Mouse (Mus musculus) midbrain, embryonic 16.5 days (tissue): Measurements from ENCODE around the gene Pom121l2. TPM values are rescaled to one million over a fixed set of nuclear protein-coding genes. Genes with fewer than 3 reads are reported as not detected.
A peak's percentile ranks its signal among the peaks of the same experiment; 100 is the strongest.

ENCODE experiments used
- ATAC-seq: fragments of 200-750 bp; cut with Nextera tagmentation; 2 replicates; pipeline ENCODE4 v1.8.0; 2017; ENCODE audit warnings: moderate TSS enrichment
- H3K27ac ChIP-seq: fragments of 300-500 bp; sonication (generic); 2 replicates; pipeline ENCODE4 v1.5.1; 2014; ENCODE audit warnings: mild to moderate bottlenecking, low read length, mixed read lengths
- H3K27me3 ChIP-seq: fragments of 300-500 bp; sonication (generic); 2 replicates; pipeline ENCODE4 v1.6.1; 2014; ENCODE audit warnings: low read depth, low read length, mixed read lengths; ENCODE audit not compliant: control insufficient read depth, insufficient read depth
- H3K36me3 ChIP-seq: fragments of 300-500 bp; sonication (generic); 2 replicates; pipeline ENCODE4 v1.6.1; 2014; ENCODE audit warnings: mild to moderate bottlenecking, low read length, moderate library complexity, mixed read lengths; ENCODE audit not compliant: control insufficient read depth, insufficient read depth
- H3K4me1 ChIP-seq: fragments of 300-500 bp; sonication (generic); 2 replicates; pipeline ENCODE4 v1.6.1; 2014; ENCODE audit warnings: mild to moderate bottlenecking, low read length, mixed read lengths; ENCODE audit not compliant: control insufficient read depth, insufficient read depth
- H3K4me2 ChIP-seq: fragments of 300-500 bp; sonication (generic); 2 replicates; pipeline ENCODE4 v1.6.1; 2014; ENCODE audit warnings: mild to moderate bottlenecking, low read length, mixed read lengths
- H3K4me3 ChIP-seq: fragments of 300-500 bp; sonication (generic); 2 replicates; pipeline ENCODE4 v1.5.1; 2014; ENCODE audit warnings: low read depth, mild to moderate bottlenecking, low read length, moderate library complexity, mixed read lengths
- H3K9ac ChIP-seq: fragments of 300-500 bp; sonication (generic); 2 replicates; pipeline ENCODE4 v1.6.1; 2014; ENCODE audit warnings: low read depth, low read length, mixed read lengths
- H3K9me3 ChIP-seq: fragments of 300-500 bp; sonication (generic); replicated peaks from 2 replicates; pipeline ENCODE4 v1.6.1; 2014; ENCODE audit warnings: mild to moderate bottlenecking, low read length, mixed read lengths; ENCODE audit not compliant: control insufficient read depth, poor library complexity, severe bottlenecking
- WGBS: fragments of 180-500 bp; shearing (Covaris S2); extraction: QIAGEN DNeasy Blood & Tissue Kit; methylation state at CpG from one replicate; pipeline ENCODE4 v1.1.7; 2014; 5-methylcytosine and 5-hydroxymethylcytosine counted together
- polyA plus RNA-seq: library from polyadenylated mRNA; unstranded; fragments of >200 nt; fragmentation: Nextera tagmentation; extraction: Ambion mirVana; gene quantifications from 2 replicates; pipeline ENCODE4 v1.2.1, GENCODE M21; 2015

Pom121l2 gene
- not detected in 2 replicates for polyA plus RNA-seq

GRCm38 (mm10) chr13:21980981-21981802 is at the start of gene Pom121l2:
Gene Pom121l2 (plus strand): TSS chr13:21981194.
- peak within 1 kb of the TSS; percentile 75 for H3K9ac ChIP-seq
- H3K36me3 ChIP-seq, result no peaks in the 10 kb centered on the region
- peak within 1 kb of the TSS; percentile 64 for H3K4me3 ChIP-seq
- under 1% methylated on average over 58 of the region's 58 CpGs for WGBS
- H3K9me3 ChIP-seq, result no peaks in the 10 kb centered on the region
- peak; percentile 76 for ATAC-seq
- no peak within 1 kb of the TSS for H3K27ac ChIP-seq
- peaks cover 7% of the 10 kb centered on the region; the same call in 1 of the 2 replicates for H3K4me1 ChIP-seq
- H3K27me3 ChIP-seq, result peaks cover 57% of the 10 kb centered on the region
- peak within 1 kb of the TSS; percentile 99 for H3K4me2 ChIP-seq

DNA sequence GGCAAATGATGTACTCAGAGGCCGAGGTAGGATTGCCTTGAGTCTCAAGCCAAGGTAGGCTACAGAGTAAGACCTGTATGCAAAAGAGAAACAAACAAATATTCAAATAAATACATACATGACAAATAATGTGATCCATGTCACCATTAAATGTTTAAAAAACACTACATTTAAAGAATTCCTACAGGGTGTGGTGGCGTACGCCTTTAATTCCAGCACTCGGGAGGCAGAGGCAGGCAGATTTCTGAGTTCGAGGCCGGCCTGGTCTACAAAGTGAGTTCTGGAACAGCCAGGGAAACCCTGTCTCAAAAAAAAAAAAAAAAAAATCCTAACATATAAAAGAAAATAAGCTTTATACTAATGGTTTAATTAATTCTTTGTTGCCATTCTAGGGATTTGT is 49.3 kb upstream of the Pom121l2 start:
- Histone ChIP-seq H3K4me1 (peaks cover 3% of the 10 kb centered on the region; the same call in 1 of the 2 replicates), H3K4me2 (no peak overlapping the region), H3K9me3 (no peaks in the 10 kb centered on the region), H3K4me3 (no peak overlapping the region), H3K27ac (no peak overlapping the region), H3K36me3 (no peaks in the 10 kb centered on the region), H3K9ac (no peak overlapping the region), H3K27me3 (peaks cover 3% of the 10 kb centered on the region)
- 54% methylated on average over 6 of the region's 6 CpGs for WGBS
- ATAC-seq, result no peak

GRCm38 (mm10) chr13:21933626-21934548 is 47.1 kb upstream of the Pom121l2 start:
- WGBS, result 6% methylated on average over 28 of the region's 28 CpGs
- peak overlapping the region; percentile 24 for H3K4me2 ChIP-seq
- H3K4me3 ChIP-seq, result no peak overlapping the region
- H3K4me1 ChIP-seq, result peaks cover 3% of the 10 kb centered on the region; the same call in 1 of the 2 replicates
- H3K36me3 ChIP-seq, result no peaks in the 10 kb centered on the region
- peaks cover 3% of the 10 kb centered on the region for H3K27me3 ChIP-seq
- no peak overlapping the region for H3K27ac ChIP-seq
- no peak overlapping the region for H3K9ac ChIP-seq
- H3K9me3 ChIP-seq, result no peaks in the 10 kb centered on the region
- ATAC-seq, result no peak

- Histone ChIP-seq H3K4me3 (no peak overlapping the region), H3K9me3 (no peaks in the 10 kb centered on the region), H3K27me3 (peaks cover 3% of the 10 kb centered on the region), H3K27ac (no peak overlapping the region), H3K4me2 (no peak overlapping the region), H3K36me3 (no peaks in the 10 kb centered on the region), H3K4me1 (peaks cover 3% of the 10 kb centered on the region; the same call in 1 of the 2 replicates), H3K9ac (no peak overlapping the region)
- ATAC-seq, result no peak
- WGBS, result 14% methylated on average over 17 of the region's 17 CpGs
Measured at GRCm38 (mm10) chr13:21934982-21935791, 45.8 kb upstream of the Pom121l2 start.

DNA sequence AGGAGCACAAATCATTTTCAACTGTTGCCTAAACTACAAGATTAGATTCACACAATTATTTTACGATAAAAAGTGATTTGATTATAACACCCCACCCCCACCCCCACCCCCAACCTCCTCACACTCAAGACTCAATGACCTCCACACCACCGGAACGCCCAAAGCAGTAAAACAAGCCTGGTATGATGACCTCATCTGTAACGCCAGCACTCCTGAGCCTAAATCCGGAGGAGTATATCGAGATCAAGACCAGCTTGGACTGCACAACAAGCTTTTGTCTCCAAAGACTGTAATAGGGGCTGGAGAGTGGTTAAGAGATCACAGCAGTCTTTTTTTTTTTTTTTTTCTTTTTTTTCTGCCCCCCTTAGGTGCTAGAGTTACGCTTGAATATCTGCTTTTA is 45.2 kb upstream of the Pom121l2 start:
- Histone ChIP-seq H3K4me2 (peak overlapping the region; percentile 25), H3K9ac (no peak overlapping the region), H3K4me1 (peaks cover 3% of the 10 kb centered on the region; the same call in 1 of the 2 replicates), H3K4me3 (no peak overlapping the region; the same call in 1 of the 2 replicates), H3K27ac (no peak overlapping the region), H3K36me3 (no peaks in the 10 kb centered on the region), H3K27me3 (peaks cover 3% of the 10 kb centered on the region), H3K9me3 (no peaks in the 10 kb centered on the region)
- ATAC-seq, result no peak
- WGBS, result 7% methylated on average over 7 of the region's 7 CpGs

GRCm38 (mm10) chr13:21936968-21937367 is 44.0 kb upstream of the Pom121l2 start:
- Histone ChIP-seq H3K4me2 (no peak overlapping the region), H3K4me3 (no peak overlapping the region), H3K36me3 (no peaks in the 10 kb centered on the region), H3K27me3 (peaks cover 3% of the 10 kb centered on the region), H3K27ac (no peak overlapping the region), H3K9ac (no peak overlapping the region), H3K4me1 (peaks cover 3% of the 10 kb centered on the region; the same call in 1 of the 2 replicates), H3K9me3 (no peaks in the 10 kb centered on the region)
- ATAC-seq, result no peak
- 3% methylated on average over 17 of the region's 17 CpGs for WGBS

DNA sequence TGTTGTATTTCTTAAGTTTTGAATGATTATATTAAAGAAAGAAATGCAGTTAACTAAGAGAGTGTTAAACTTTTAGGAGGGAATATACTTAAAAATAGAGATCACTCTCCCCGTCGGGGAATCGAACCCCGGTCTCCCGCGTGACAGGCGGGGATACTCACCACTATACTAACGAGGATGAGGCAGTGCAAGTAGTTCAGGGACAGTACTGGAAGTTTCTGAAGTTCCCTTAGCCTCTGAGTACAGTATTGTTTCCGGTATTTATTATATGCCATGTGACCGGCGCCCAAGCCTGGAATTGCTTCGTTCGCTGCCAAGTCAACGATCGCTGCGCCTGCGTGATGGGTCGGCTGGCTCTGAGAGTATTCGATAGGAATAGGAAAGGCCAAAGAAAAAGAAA is 40.8 kb upstream of the Pom121l2 start:
- H3K27ac ChIP-seq, result peak overlapping the region; percentile 55; the same call in 1 of the 2 replicates

GRCm38 (mm10) chr13:21940811-21941321 is 40.1 kb upstream of the Pom121l2 start:
- H3K4me2 ChIP-seq, result peak overlapping the region; percentile 59
- no peaks in the 10 kb centered on the region for H3K9me3 ChIP-seq
- H3K9ac ChIP-seq, result peak overlapping the region; percentile 52
- H3K4me3 ChIP-seq, result peak overlapping the region; percentile 53
- peaks cover 2% of the 10 kb centered on the region; the same call in 1 of the 2 replicates for H3K4me1 ChIP-seq
- H3K36me3 ChIP-seq, result no peaks in the 10 kb centered on the region
- no peaks in the 10 kb centered on the region; the same call in 1 of the 2 replicates for H3K27me3 ChIP-seq
- peak; percentile 57 for ATAC-seq
- H3K27ac ChIP-seq, result peak overlapping the region; percentile 55; the same call in 1 of the 2 replicates
- WGBS, result under 1% methylated on average over 16 of the region's 16 CpGs

More for the DNA sequence above, 40.8 kb upstream of the Pom121l2 start:
- H3K4me3 ChIP-seq, result peak overlapping the region; percentile 53
- H3K4me1 ChIP-seq, result peaks cover 3% of the 10 kb centered on the region; the same call in 1 of the 2 replicates
- ATAC-seq, result peak; percentile 81
- H3K27me3 ChIP-seq, result no peaks in the 10 kb centered on the region; the same call in 1 of the 2 replicates
- WGBS, result under 1% methylated on average over 19 of the region's 19 CpGs
- no peaks in the 10 kb centered on the region for H3K9me3 ChIP-seq
- H3K4me2 ChIP-seq, result peak overlapping the region; percentile 59
- H3K36me3 ChIP-seq, result no peaks in the 10 kb centered on the region
- peak overlapping the region; percentile 51 for H3K9ac ChIP-seq
